23 mouse cellular contexts compared by ENCODE assay signal in genomic region chr11:48797287-48797686, GRCm38 (mm10). TPM values are rescaled to one million over a fixed set of nuclear protein-coding genes. Genes with fewer than 3 reads are reported as not detected.
DNase-seq lines count a peak whose midpoint lies in the region; ATAC-seq and TF ChIP-seq lines count a peak whose summit lies in the region.
"Had no signal": no experiment of that assay in that cellular context is flagged by ENCODE, and none has a peak within 500 bp of the region (broad histone marks: within the 10 kb centered on the region; RNA-seq: fewer than 3 reads in every experiment).

No protein-coding gene starts in this region.

- no peak for TF ChIP-seq CTCF in CH12.LX (conservative IDR thresholded peaks at IDR 0.05 in 1 of 2, IDR thresholded peaks at IDR 0.05 in 1 of 2; ENCODE audit: low read depth in 2 of 2, low read length in 2 of 2)
- TF ChIP-seq CTCF in ES-Bruce4 (IDR thresholded peaks at IDR 0.05; ENCODE audit: low read depth, low read length), result no peak

- DNase-seq in heart, postnatal 36 days, result no peak
- DNase-seq in CH12.LX (ENCODE audit: extremely low read depth), result no peak
- no peak for DNase-seq in gastrocnemius, postnatal 14 days
- no peak for DNase-seq in adrenal gland, postnatal 14 days
- DNase-seq: adrenal gland, postnatal 36 days; B cell, adult 2 months; cerebellum, postnatal 25 days; gastrocnemius, adult 2 months; kidney, adult 18-20 months; kidney, postnatal 4 days; lung, postnatal 36 days; right cerebral cortex, postnatal 25 days; spleen, adult 18-20 months had no signal

- WGBS in heart, embryonic 12.5 days, result 41% methylated on average over 5 of the region's 5 CpGs
- 35% methylated on average over 5 of the region's 5 CpGs for WGBS in liver, embryonic 15.5 days (ENCODE audit: insufficient replicate concordance)

- peaks cover 29% of the 10 kb centered on the region for H3K4me1 ChIP-seq in heart, embryonic 12.5 days (replicated peaks)
- H3K4me1 ChIP-seq in CH12.LX (ENCODE audit: control insufficient read depth in 1 of 2, insufficient read depth in 2 of 2) (peaks cover 5 to 28% of the 10 kb centered on the region in 2 experiments), ES-Bruce4 (ENCODE audit: control insufficient read depth, insufficient read depth, low read length) (peaks cover 3% of the 10 kb centered on the region)
- peaks cover 43% of the 10 kb centered on the region for H3K4me1 ChIP-seq in liver, embryonic 15.5 days (replicated peaks)

- in situ Hi-C loops in CH12.LX (cut with MboI; ENCODE audit: low pct_ligation_motif_present, low pct_unique_long_range_greater_than_20kb, low sequenced_read_pairs), result loop anchor here (5.0 kb wide), 1 partner anchor 305 kb away; no protein-coding TSS in a partner anchor

- dilution Hi-C loops in CH12.LX (cut with MboI; ENCODE audit: extremely low pct_ligation_motif_present, extremely low pct_unique_long_range_greater_than_20kb, low sequenced_read_pairs), result no loop called here

- H3K27ac ChIP-seq in heart, embryonic 12.5 days (ENCODE audit: poor library complexity, severe bottlenecking), result peak overlapping the region; percentile 51
- H3K27ac ChIP-seq in CH12.LX (ENCODE audit: insufficient read depth, low read depth) (no peak overlapping the region), ES-Bruce4 (ENCODE audit: insufficient read depth, low read length) (no peak overlapping the region)
- 0 out of 2 replicates have a peak overlapping the region, but pooled peaks have one; percentile 43 for H3K27ac ChIP-seq in liver, embryonic 15.5 days (replicated peaks)
- H3K27ac ChIP-seq: embryonic facial prominence, embryonic 12.5 days; gastrocnemius, adult 2 months; hindbrain, embryonic 10.5 days; limb, embryonic 13.5 days; lung, embryonic 15.5 days; midbrain, embryonic 13.5 days had no signal

- ATAC-seq in heart, embryonic 12.5 days (ENCODE audit: insufficient number of reproducible peaks, low FRiP score), result no peak
- no peak for ATAC-seq in liver, embryonic 15.5 days (ENCODE audit: insufficient read depth)
- ATAC-seq: forebrain, embryonic 14.5 days; midbrain, embryonic 13.5 days had no signal

- no peak overlapping the region for H3K9ac ChIP-seq in heart, embryonic 12.5 days
- H3K9ac ChIP-seq in CH12.LX (ENCODE audit: insufficient read depth, low read depth), result peak overlapping the region; percentile 98
- peak overlapping the region; percentile 97; the same call in 1 of the 2 replicates for H3K9ac ChIP-seq in ES-Bruce4 (ENCODE audit: low read depth, poor library complexity, severe bottlenecking)
- H3K9ac ChIP-seq in liver, embryonic 15.5 days, result peak overlapping the region; percentile 67; the same call in 1 of the 2 replicates
- H3K9ac ChIP-seq: embryonic facial prominence, embryonic 12.5 days; limb, embryonic 13.5 days; lung, embryonic 15.5 days had no signal

- H3K36me3 ChIP-seq in heart, embryonic 12.5 days, result peaks cover 9% of the 10 kb centered on the region
- peaks cover 18 to 42% of the 10 kb centered on the region in 2 experiments for H3K36me3 ChIP-seq in CH12.LX (replicated peaks in 1 of 2; ENCODE audit: control insufficient read depth in 1 of 2, insufficient read depth in 1 of 2, low read length in 1 of 2)
- peaks cover 17% of the 10 kb centered on the region for H3K36me3 ChIP-seq in ES-Bruce4 (ENCODE audit: control insufficient read depth, insufficient read depth, low read length, poor library complexity, severe bottlenecking)
- H3K36me3 ChIP-seq in liver, embryonic 15.5 days (replicated peaks), result peaks cover 9% of the 10 kb centered on the region

- TF ChIP-seq POLR2A in CH12.LX (IDR thresholded peaks at IDR 0.05; ENCODE audit: low read depth, low read length), result no peak
- TF ChIP-seq POLR2A in ES-Bruce4 (IDR thresholded peaks at IDR 0.05; ENCODE audit: insufficient read depth, low read length), result no peak

- H3K79me2 ChIP-seq in CH12.LX (replicated peaks; ENCODE audit: control insufficient read depth, extremely low read depth, insufficient read depth, poor library complexity, severe bottlenecking), result peaks cover 41% of the 10 kb centered on the region

- H3K9me3 ChIP-seq in heart, embryonic 12.5 days (replicated peaks), result no peaks in the 10 kb centered on the region
- no peaks in the 10 kb centered on the region for H3K9me3 ChIP-seq in CH12.LX (replicated peaks; ENCODE audit: low read length)
- no peaks in the 10 kb centered on the region for H3K9me3 ChIP-seq in ES-Bruce4 (replicated peaks; ENCODE audit: control insufficient read depth, insufficient read depth, low read length, poor library complexity, severe bottlenecking)
- no peaks in the 10 kb centered on the region for H3K9me3 ChIP-seq in liver, embryonic 15.5 days (replicated peaks)
- H3K9me3 ChIP-seq: embryonic facial prominence, embryonic 12.5 days; hindbrain, embryonic 10.5 days; limb, embryonic 13.5 days; lung, embryonic 15.5 days; megakaryocyte, embryonic 14.5 days; midbrain, embryonic 13.5 days had no signal

- H3K4me2 ChIP-seq in heart, embryonic 12.5 days, result peak overlapping the region; percentile 13
- peak overlapping the region; percentile 87 for H3K4me2 ChIP-seq in CH12.LX (ENCODE audit: insufficient read depth, low read depth, poor library complexity, severe bottlenecking)
- peak overlapping the region; percentile 85 for H3K4me2 ChIP-seq in liver, embryonic 15.5 days
- H3K4me2 ChIP-seq: embryonic facial prominence, embryonic 12.5 days; limb, embryonic 13.5 days; lung, embryonic 15.5 days; midbrain, embryonic 13.5 days had no signal

- intact Hi-C loops in heart, postnatal 36 days (cut with DNase I), result loop anchor here (5.0 kb wide), 1 partner anchor 405 kb away; the partner anchor contains the start of gene Zfp62
- intact Hi-C loops in gastrocnemius, postnatal 14 days (cut with DNase I; ENCODE audit: low total_unique reads), result no loop called here

- no peak for TF ChIP-seq RAD21 in CH12.LX (IDR thresholded peaks at IDR 0.05; ENCODE audit: low read depth, low read length)

- H3K4me3 ChIP-seq in heart, embryonic 12.5 days, result 0 out of 2 replicates have a peak overlapping the region, but pooled peaks have one; percentile 6
- no peak overlapping the region for H3K4me3 ChIP-seq in CH12.LX (replicated peaks in 1 of 3; ENCODE audit: low read depth in 2 of 3, low read length in 2 of 3, poor library complexity in 1 of 3)
- no peak overlapping the region for H3K4me3 ChIP-seq in ES-Bruce4 (ENCODE audit: low read depth, low read length)
- H3K4me3 ChIP-seq in liver, embryonic 15.5 days (replicated peaks), result no peak overlapping the region
- H3K4me3 ChIP-seq: embryonic facial prominence, embryonic 12.5 days; gastrocnemius, adult 2 months; hindbrain, embryonic 10.5 days; limb, embryonic 13.5 days; lung, embryonic 15.5 days; midbrain, embryonic 13.5 days had no signal

- H3K27me3 ChIP-seq in heart, embryonic 12.5 days (replicated peaks), result no peaks in the 10 kb centered on the region
- H3K27me3 ChIP-seq in CH12.LX (replicated peaks) (no peaks in the 10 kb centered on the region), ES-Bruce4 (ENCODE audit: control insufficient read depth, insufficient read depth, low read length, poor library complexity, severe bottlenecking) (no peaks in the 10 kb centered on the region)
- H3K27me3 ChIP-seq in liver, embryonic 15.5 days, result no peaks in the 10 kb centered on the region
- H3K27me3 ChIP-seq: embryonic facial prominence, embryonic 12.5 days; limb, embryonic 13.5 days; lung, embryonic 15.5 days; megakaryocyte, embryonic 14.5 days; midbrain, embryonic 13.5 days had no signal

- TF ChIP-seq EP300 in CH12.LX (IDR thresholded peaks at IDR 0.05; ENCODE audit: low read length) (no peak), ES-Bruce4 (IDR thresholded peaks at IDR 0.05; ENCODE audit: insufficient read depth, low read depth, low read length) (no peak)

RNA-seq across cellular contexts. Expression of gene Rack1, which starts 2.8 kb away (rescaled TPM):
- polyA plus RNA-seq in heart, embryonic 12.5 days (2016; fragmentation: Nextera tagmentation; extraction: Ambion mirVana), result 397 and 428 TPM in 2 replicates
- total RNA-seq in heart, postnatal 36 days (2021), result 100 to 1,000 TPM; 385 to 411 TPM
- total RNA-seq in CH12.LX (2012; rRNA removed) (5,582 and 6,330 TPM in 2 replicates), CH12.LX (2014; rRNA removed) (4,885 and 5,265 TPM in 2 replicates)
- polyA plus RNA-seq in CH12.LX (2012; ENCODE audit: insufficient read length, low read depth) (3,744 and 4,313 TPM in 2 replicates), ES-Bruce4 (2011; ENCODE audit: insufficient read depth, insufficient read length, low read depth, missing spikeins) (2,044 and 2,161 TPM in 2 replicates)
- polyA plus RNA-seq in liver, embryonic 15.5 days (2015; fragmentation: Nextera tagmentation; extraction: Ambion mirVana), result 438 and 439 TPM in 2 replicates
- total RNA-seq in gastrocnemius, postnatal 14 days (2021), result 100 to 1,000 TPM; 392 to 429 TPM
- 735 and 919 TPM in 2 replicates for total RNA-seq in adrenal gland, postnatal 14 days (2021)

RNA-seq across cellular contexts. Expression of gene Trim41, which starts 19.9 kb away (rescaled TPM):
- polyA plus RNA-seq in heart, embryonic 12.5 days (2016; fragmentation: Nextera tagmentation; extraction: Ambion mirVana), result 4.3 and 4.4 TPM in 2 replicates
- total RNA-seq in heart, postnatal 36 days (2021), result 10 to 100 TPM; 21.0 to 22.7 TPM
- 30.2 and 36.0 TPM in 2 replicates for total RNA-seq in CH12.LX (2012; rRNA removed)
- total RNA-seq in CH12.LX (2014; rRNA removed), result 18.8 and 20.9 TPM in 2 replicates
- polyA plus RNA-seq in CH12.LX (2012; ENCODE audit: insufficient read length, low read depth), result 51.6 and 63.7 TPM in 2 replicates
- 29.6 and 32.2 TPM in 2 replicates for polyA plus RNA-seq in ES-Bruce4 (2011; ENCODE audit: insufficient read depth, insufficient read length, low read depth, missing spikeins)
- 2.0 and 2.3 TPM in 2 replicates for polyA plus RNA-seq in liver, embryonic 15.5 days (2015; fragmentation: Nextera tagmentation; extraction: Ambion mirVana)
- 10 to 100 TPM; 16.3 to 21.0 TPM for total RNA-seq in gastrocnemius, postnatal 14 days (2021)
- 34.6 and 40.5 TPM in 2 replicates for total RNA-seq in adrenal gland, postnatal 14 days (2021)

RNA-seq across cellular contexts. Expression of gene Trim7, which starts 28.7 kb away (rescaled TPM):
- polyA plus RNA-seq in heart, embryonic 12.5 days (2016; fragmentation: Nextera tagmentation; extraction: Ambion mirVana), result 0.39 and 0.52 TPM in 2 replicates
- 10 to 100 TPM; 17.8 to 26.2 TPM for total RNA-seq in heart, postnatal 36 days (2021)
- total RNA-seq in CH12.LX (2012; rRNA removed) (20.8 and 34.6 TPM in 2 replicates), CH12.LX (2014; rRNA removed) (9.2 and 9.5 TPM in 2 replicates)
- polyA plus RNA-seq in CH12.LX (2012; ENCODE audit: insufficient read length, low read depth) (11.6 and 15.1 TPM in 2 replicates), ES-Bruce4 (2011; ENCODE audit: insufficient read depth, insufficient read length, low read depth, missing spikeins) (8.1 and 8.7 TPM in 2 replicates)
- polyA plus RNA-seq in liver, embryonic 15.5 days (2015; fragmentation: Nextera tagmentation; extraction: Ambion mirVana), result 0.09 and 0.21 TPM in 2 replicates
- total RNA-seq in gastrocnemius, postnatal 14 days (2021), result 100 to 1,000 TPM in 1 of 2 experiments, 10 to 100 TPM in 1; 93.7 to 106 TPM
- total RNA-seq in adrenal gland, postnatal 14 days (2021), result 6.1 and 8.5 TPM in 2 replicates

RNA-seq across cellular contexts. Expression of gene Gm12184, which starts 29.2 kb away (rescaled TPM):
- polyA plus RNA-seq in heart, embryonic 12.5 days (2016; fragmentation: Nextera tagmentation; extraction: Ambion mirVana), result 3.3 and 5.3 TPM in 2 replicates
- total RNA-seq in heart, postnatal 36 days (2021), result 1 to 10 TPM; 3.5 to 3.9 TPM
- 6.8 and 7.1 TPM in 2 replicates for total RNA-seq in CH12.LX (2012; rRNA removed)
- 51.6 and 61.0 TPM in 2 replicates for total RNA-seq in CH12.LX (2014; rRNA removed)
- 5.6 and 17.1 TPM in 2 replicates for polyA plus RNA-seq in CH12.LX (2012; ENCODE audit: insufficient read length, low read depth)
- polyA plus RNA-seq in ES-Bruce4 (2011; ENCODE audit: insufficient read depth, insufficient read length, low read depth, missing spikeins), result 88.5 and 95.4 TPM in 2 replicates
- polyA plus RNA-seq in liver, embryonic 15.5 days (2015; fragmentation: Nextera tagmentation; extraction: Ambion mirVana), result 1.4 and 2.1 TPM in 2 replicates
- 1 to 10 TPM; 2.7 to 3.0 TPM for total RNA-seq in gastrocnemius, postnatal 14 days (2021)
- 2.3 and 3.5 TPM in 2 replicates for total RNA-seq in adrenal gland, postnatal 14 days (2021)

Comparison
In these comparisons a context has a peak if more than half of its experiments do, and no peak if none do; other contexts are left out.
1. H3K27ac ChIP-seq: peak in heart, embryonic 12.5 days (single experiment) and liver, embryonic 15.5 days (single experiment); none in CH12.LX (single experiment) and ES-Bruce4 (single experiment).
2. H3K4me2 ChIP-seq: peak in every context shown above with its lines; median percentile 87 in CH12.LX; 85 in liver, embryonic 15.5 days; 13 in heart, embryonic 12.5 days.